Mouse (Mus musculus) E14TG2a.4 (cell line): ENCODE measurements around the gene Cln5.

Experiments
- CTCF ChIP-seq: conservative IDR thresholded peaks from 2 replicates; pipeline ENCODE4 v1.5.1; 2014; ENCODE audit warnings: low read length
- POU5F1 ChIP-seq: IDR thresholded peaks from 2 replicates; pipeline ENCODE4 v1.6.1; 2014; ENCODE audit warnings: low read length, borderline replicate concordance

- TF ChIP-seq CTCF (no peak), POU5F1 (no peak)
These were observed 16.8 kb downstream of the Cln5 start for GRCm38 (mm10) chr14:103086671-103087324.
